Mouse (Mus musculus) olfactory bulb, adult 2 months (tissue): ENCODE measurements around the gene Zfp638. TPM values are rescaled to one million over a fixed set of nuclear protein-coding genes. Genes with fewer than 3 reads are reported as not detected.
A peak's percentile ranks its signal among the peaks of the same experiment; 100 is the strongest.
"Not testable (repeated sequence)": the region's sequence is repeated elsewhere in the genome, so short reads cannot be mapped to it uniquely, and the experiment has no call there.

ENCODE experiments used
- H3K27ac ChIP-seq: fragments of 200-500 bp; 2 replicates; pipeline ENCODE4 v1.5.1; 2012; ENCODE audit warnings: low read depth, low read length; ENCODE audit not compliant: insufficient read depth
- H3K4me1 ChIP-seq: fragments of 200-500 bp; 2 replicates; pipeline ENCODE4 v1.6.1; 2012; ENCODE audit warnings: low read length; ENCODE audit not compliant: control insufficient read depth, insufficient read depth
- H3K4me3 ChIP-seq: fragments of 200-500 bp; 2 replicates; pipeline ENCODE4 v1.5.1; 2012; ENCODE audit warnings: mild to moderate bottlenecking, low read depth, low read length, moderate library complexity; ENCODE audit not compliant: insufficient read depth
- CTCF ChIP-seq: fragments of 200-500 bp; IDR thresholded peaks from 2 replicates; pipeline ENCODE4 v1.5.1; 2012; ENCODE audit warnings: low read depth, mild to moderate bottlenecking, low read length, moderate library complexity; ENCODE audit not compliant: insufficient read depth
- POLR2A ChIP-seq: fragments of 200-500 bp; IDR thresholded peaks from 2 replicates; pipeline ENCODE4 v1.6.1; 2012; ENCODE audit warnings: mild to moderate bottlenecking, low read depth, low read length, moderate library complexity; ENCODE audit not compliant: insufficient read depth
- WGBS: fragments of 180-500 bp; shearing (Covaris S2); methylation state at CpG from one replicate; pipeline ENCODE4 v1.1.7; 2018; 5-methylcytosine and 5-hydroxymethylcytosine counted together
- polyA plus RNA-seq: library from polyadenylated mRNA; stranded (reverse); fragments of >200 nt; gene quantifications from 2 replicates; pipeline ENCODE4 v1.2.4, GENCODE M21; 2012; ENCODE audit warnings: low replicate concordance; ENCODE audit not compliant: missing spikeins, insufficient read depth, insufficient read length

Gene Zfp638
- polyA plus RNA-seq, 1 experiment = 241 TPM

- 91% methylated on average over 7 of the region's 7 CpGs for WGBS
- Histone ChIP-seq H3K4me1 (peaks cover 7% of the 10 kb centered on the region), H3K27ac (no peak overlapping the region), H3K4me3 (no peak overlapping the region)
- TF ChIP-seq POLR2A = no peak
- no peak for TF ChIP-seq CTCF
Measured at GRCm38 (mm10) chr6:84016851-84017250, 149.9 kb downstream of the Zfp638 start.

DNA sequence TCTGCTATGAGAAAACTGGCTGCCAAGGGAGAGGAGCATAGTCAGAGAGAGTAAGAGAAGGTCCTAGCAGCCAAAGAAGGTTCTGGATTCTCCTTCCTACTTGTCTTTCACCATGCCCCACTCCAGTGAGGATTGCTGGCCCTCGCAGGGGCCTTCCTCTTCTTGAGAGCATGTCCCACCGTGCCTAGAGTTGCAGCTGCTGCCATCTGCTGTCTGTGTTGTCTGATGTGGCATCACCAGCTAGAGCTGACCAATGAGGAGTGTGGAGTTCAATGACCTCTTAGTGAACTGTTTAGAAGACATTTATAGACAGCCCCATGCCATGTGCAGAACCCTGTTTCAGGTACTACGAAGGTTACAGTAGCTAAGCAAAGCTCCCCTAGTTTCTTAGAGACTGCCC, 150.5 kb downstream of the Zfp638 start:
- Histone ChIP-seq H3K4me1 (peaks cover 7% of the 10 kb centered on the region), H3K4me3 (no peak overlapping the region), H3K27ac (no peak overlapping the region)
- 83% methylated on average over 3 of the region's 3 CpGs for WGBS
- no peak for TF ChIP-seq POLR2A
- no peak for TF ChIP-seq CTCF

DNA sequence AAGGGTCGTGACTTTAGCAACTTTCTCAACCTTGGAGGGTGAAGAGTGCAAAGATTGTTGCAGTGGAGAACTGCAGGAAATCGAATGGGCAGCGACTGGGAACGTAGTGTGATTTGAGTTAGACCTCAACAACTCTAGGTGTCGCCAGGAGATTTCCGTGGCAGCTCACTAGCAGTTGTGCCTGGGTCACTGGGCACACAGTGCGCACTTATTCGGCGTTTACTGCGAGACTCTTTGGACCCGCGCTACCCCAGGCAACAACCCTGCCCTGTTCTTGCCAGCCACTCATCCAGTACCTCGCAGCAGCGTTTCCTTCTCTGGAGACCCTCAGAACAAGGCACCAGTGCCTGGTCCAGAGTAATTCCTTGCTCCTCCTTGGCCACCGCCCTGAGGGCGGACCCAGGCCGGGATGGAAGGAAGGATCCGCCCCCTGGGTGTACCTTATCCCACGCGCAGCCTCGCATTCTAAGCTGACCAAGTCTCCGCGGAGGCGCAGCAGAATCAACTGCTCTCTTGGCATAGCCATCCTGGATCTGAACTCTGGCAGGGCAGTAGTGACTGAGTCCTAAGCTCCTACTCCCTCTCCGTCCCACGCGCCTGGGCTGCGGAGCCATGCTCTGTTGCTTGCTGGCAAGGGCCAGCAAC, 152.1 kb downstream of the Zfp638 start:
- H3K4me1 ChIP-seq = peaks cover 7% of the 10 kb centered on the region
- TF ChIP-seq CTCF = no peak
- TF ChIP-seq POLR2A = no peak
- 5% methylated on average over 28 of the region's 28 CpGs for WGBS
- no peak overlapping the region for H3K27ac ChIP-seq
- peak overlapping the region; percentile 29 for H3K4me3 ChIP-seq

DNA sequence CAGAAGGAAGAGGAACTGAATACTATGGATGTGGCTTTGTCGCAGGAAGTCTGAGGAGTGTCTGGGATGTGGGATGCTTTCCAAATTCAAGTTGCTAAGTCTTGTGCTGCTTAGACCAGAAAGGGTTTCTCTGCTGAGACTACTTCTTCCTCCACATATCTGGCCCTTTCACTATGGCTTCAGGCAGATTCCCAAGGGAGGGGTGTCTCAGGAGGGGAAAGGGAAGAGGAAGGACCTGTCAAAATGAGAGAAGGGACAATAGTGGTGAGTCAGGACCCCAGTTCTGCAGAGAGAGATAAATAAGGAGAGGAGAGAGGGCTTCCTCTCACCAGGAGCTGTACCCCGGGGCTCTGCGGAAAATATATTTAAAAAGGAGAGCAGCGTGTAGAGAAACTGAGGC, 153.1 kb downstream of the Zfp638 start:
- TF ChIP-seq CTCF = no peak
- peaks cover 7% of the 10 kb centered on the region for H3K4me1 ChIP-seq
- 81% methylated on average over 4 of the region's 4 CpGs for WGBS
- H3K27ac ChIP-seq = no peak overlapping the region
- no peak overlapping the region for H3K4me3 ChIP-seq

DNA sequence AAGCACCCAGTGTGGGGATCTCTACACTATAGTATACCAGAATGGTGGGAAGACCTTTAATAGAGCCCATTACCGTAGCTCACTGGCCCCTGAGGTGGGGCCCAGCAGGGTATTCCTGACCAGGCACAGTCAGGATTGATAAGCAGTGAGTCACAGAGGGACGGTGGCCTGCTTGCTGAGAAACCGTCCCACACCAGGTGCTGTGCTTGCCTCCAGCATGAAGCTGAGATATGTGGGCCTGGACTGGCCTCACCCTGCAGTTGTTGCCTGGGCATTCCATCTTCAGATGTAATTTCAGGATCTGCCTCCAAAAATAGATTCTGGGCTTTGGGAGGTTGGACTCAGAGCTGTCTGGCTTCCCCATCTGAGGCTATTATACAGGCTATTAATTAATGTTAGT, 155.1 kb downstream of the Zfp638 start:
- Histone ChIP-seq H3K27ac (no peak overlapping the region), H3K4me1 (peaks cover 7% of the 10 kb centered on the region), H3K4me3 (no peak overlapping the region)
- WGBS = 86% methylated on average over 3 of the region's 3 CpGs
- no peak for TF ChIP-seq CTCF
- TF ChIP-seq POLR2A = no peak

GRCm38 (mm10) chr6:84025636-84026035, 158.7 kb downstream of the Zfp638 start:
- WGBS = 78% methylated on average over 3 of the region's 3 CpGs
- no peak for TF ChIP-seq CTCF
- no peak for TF ChIP-seq POLR2A

GRCm38 (mm10) chr6:84028791-84029190, 161.9 kb downstream of the Zfp638 start:
- no peak overlapping the region for H3K4me3 ChIP-seq
- no peak overlapping the region for H3K27ac ChIP-seq
- TF ChIP-seq POLR2A (no peak), CTCF (no peak)
- no peaks in the 10 kb centered on the region for H3K4me1 ChIP-seq

More at GRCm38 (mm10) chr6:84025636-84026035, 158.7 kb downstream of the Zfp638 start:
- no peak overlapping the region for H3K4me3 ChIP-seq
- H3K4me1 ChIP-seq = no peaks in the 10 kb centered on the region
- no peak overlapping the region for H3K27ac ChIP-seq

DNA sequence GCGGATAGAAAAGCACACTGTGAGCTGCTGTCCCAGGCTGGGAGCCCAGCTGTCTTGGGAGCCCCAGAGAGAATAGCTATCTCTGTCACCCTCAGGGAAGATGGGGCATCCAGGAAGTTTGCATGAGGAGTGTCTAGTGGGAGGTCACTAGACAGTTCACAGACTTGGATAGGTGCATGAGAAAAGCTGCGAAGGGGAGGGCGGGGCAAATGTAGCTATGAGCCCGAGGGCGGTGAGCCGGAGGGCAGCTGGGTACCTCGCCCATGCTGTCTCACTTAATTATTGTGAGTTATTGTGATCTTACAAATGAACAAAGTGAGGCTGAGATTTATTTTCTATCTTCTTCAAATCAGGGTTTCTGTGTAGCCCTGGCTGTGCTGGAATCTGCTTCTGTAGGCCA, 162.9 kb downstream of the Zfp638 start:
- TF ChIP-seq POLR2A = no peak
- TF ChIP-seq CTCF = no peak
- no peaks in the 10 kb centered on the region for H3K4me1 ChIP-seq
- WGBS = 91% methylated on average over 7 of the region's 7 CpGs
- H3K27ac ChIP-seq = no peak overlapping the region
- H3K4me3 ChIP-seq = no peak overlapping the region

GRCm38 (mm10) chr6:84032516-84032915, 165.6 kb downstream of the Zfp638 start:
- H3K4me3 ChIP-seq, H3K4me1 ChIP-seq, H3K27ac ChIP-seq: not testable (repeated sequence)
- 55% methylated on average over 5 of the region's 5 CpGs for WGBS

Other genes with a start within 250 kb of the Zfp638 start
- gene Clec4f, start 210.9 kb upstream of the Zfp638 start, polyA plus RNA-seq = not detected in 2 replicates
- not detected in 2 replicates for gene Cd207, start 189.3 kb upstream of the Zfp638 start, polyA plus RNA-seq
- not detected in 2 replicates for gene Vax2, start 155.8 kb upstream of the Zfp638 start, polyA plus RNA-seq
- not detected in 2 replicates for gene Atp6v1b1, start 124.1 kb upstream of the Zfp638 start, polyA plus RNA-seq
- not detected in 2 replicates for gene Ankrd53, start 104.5 kb upstream of the Zfp638 start, polyA plus RNA-seq
- 568 TPM in 1 of 2 replicates, not detected in the other for gene Tex261, start 91.3 kb upstream of the Zfp638 start, polyA plus RNA-seq
- gene Nagk, start 72.1 kb upstream of the Zfp638 start, polyA plus RNA-seq = not detected in 2 replicates
- not detected in 2 replicates for gene Paip2b, start 35.4 kb upstream of the Zfp638 start, polyA plus RNA-seq
- gene Dysf, start 141.5 kb downstream of the Zfp638 start, polyA plus RNA-seq = not detected in 2 replicates